Mouse (Mus musculus) kidney, adult 2 months (tissue): ENCODE results near the gene Mcf2l. TPM values are rescaled to one million over a fixed set of nuclear protein-coding genes. Genes with fewer than 3 reads are reported as not detected.

Source experiments
- DNase-seq: peaks from one replicate; pipeline ENCODE4 v3.0.0; 2021
- H3K27ac ChIP-seq: fragments of 200-500 bp; 2 replicates; pipeline ENCODE4 v1.5.1; 2012; ENCODE audit warnings: low read depth, low read length, control low read depth, inconsistent platforms; ENCODE audit not compliant: insufficient read depth
- H3K27me3 ChIP-seq: fragments of 200-500 bp; replicated peaks from 2 replicates; pipeline ENCODE4 v1.6.1; 2012; ENCODE audit warnings: mild to moderate bottlenecking, moderate library complexity, low read length, inconsistent platforms; ENCODE audit not compliant: control insufficient read depth, insufficient read depth
- H3K36me3 ChIP-seq: fragments of 200-500 bp; 2 replicates; pipeline ENCODE4 v1.6.1; 2012; ENCODE audit warnings: mild to moderate bottlenecking, moderate library complexity, low read length, inconsistent platforms; ENCODE audit not compliant: control insufficient read depth, insufficient read depth
- H3K4me1 ChIP-seq: fragments of 200-500 bp; 2 replicates; pipeline ENCODE4 v1.6.1; 2011; ENCODE audit warnings: low read length; ENCODE audit not compliant: control insufficient read depth, insufficient read depth
- H3K4me3 ChIP-seq: fragments of 200-500 bp; 2 replicates; pipeline ENCODE4 v1.5.1; 2011; ENCODE audit warnings: mild to moderate bottlenecking, low read depth, low read length, control low read depth; ENCODE audit not compliant: insufficient read depth
- CTCF ChIP-seq: fragments of 200-500 bp; conservative IDR thresholded peaks from 2 replicates; pipeline ENCODE4 v1.5.1; 2011; ENCODE audit warnings: low read depth, mild to moderate bottlenecking, control low read depth, low read length, moderate library complexity, mixed read lengths; ENCODE audit not compliant: insufficient read depth, insufficient read length
- POLR2A ChIP-seq: fragments of 200-500 bp; IDR thresholded peaks from one replicate; pipeline ENCODE4 v1.6.1; 2011; ENCODE audit warnings: low read depth, low read length, control low read depth
- WGBS: fragments of 180-500 bp; shearing (Covaris S2); methylation state at CpG from one replicate; pipeline ENCODE4 v1.1.7; 2018; 5-methylcytosine and 5-hydroxymethylcytosine counted together
- polyA plus RNA-seq: library from polyadenylated mRNA; depleted of rRNA; stranded (reverse); fragments of >200 nt; gene quantifications from 2 replicates; pipeline ENCODE4 v1.2.3, GENCODE M21; 2012

Mcf2l gene
- polyA plus RNA-seq, 1 experiment, result 15.1 TPM

DNA sequence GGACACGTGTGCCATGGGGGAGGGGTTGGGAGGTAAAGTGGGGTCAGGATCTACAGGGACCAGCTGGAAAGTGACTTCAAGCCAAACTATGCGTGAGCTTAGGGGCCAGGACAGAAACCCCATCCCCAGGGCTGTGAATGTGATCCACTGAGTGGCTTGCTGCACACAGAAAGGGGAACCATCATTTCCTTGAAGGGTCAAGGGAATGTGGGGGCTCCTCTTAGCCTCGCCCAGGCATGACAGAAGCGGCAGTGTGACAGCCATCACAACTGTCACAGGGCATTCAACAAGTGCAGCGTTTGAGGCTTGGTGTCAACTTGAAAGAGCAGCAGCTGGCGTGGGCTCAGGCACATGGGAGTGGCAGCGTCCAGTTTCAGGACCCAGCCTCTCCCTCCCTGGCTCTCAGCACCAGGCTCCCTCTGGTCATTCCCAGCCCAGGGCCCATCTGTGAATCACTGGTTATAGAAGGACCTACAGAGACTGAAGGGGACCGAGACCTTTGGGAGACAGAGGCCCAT is 81.8 kb downstream of the Mcf2l start:
- WGBS, result 83% methylated on average over 8 of the region's 8 CpGs
- no peak for DNase-seq
- Histone ChIP-seq H3K36me3 (no peaks in the 10 kb centered on the region), H3K27ac (no peak overlapping the region), H3K4me1 (peaks cover 6% of the 10 kb centered on the region; the same call in 1 of the 2 replicates), H3K4me3 (no peak overlapping the region), H3K27me3 (no peaks in the 10 kb centered on the region)
- TF ChIP-seq POLR2A, result no peak
- no peak for TF ChIP-seq CTCF

DNA sequence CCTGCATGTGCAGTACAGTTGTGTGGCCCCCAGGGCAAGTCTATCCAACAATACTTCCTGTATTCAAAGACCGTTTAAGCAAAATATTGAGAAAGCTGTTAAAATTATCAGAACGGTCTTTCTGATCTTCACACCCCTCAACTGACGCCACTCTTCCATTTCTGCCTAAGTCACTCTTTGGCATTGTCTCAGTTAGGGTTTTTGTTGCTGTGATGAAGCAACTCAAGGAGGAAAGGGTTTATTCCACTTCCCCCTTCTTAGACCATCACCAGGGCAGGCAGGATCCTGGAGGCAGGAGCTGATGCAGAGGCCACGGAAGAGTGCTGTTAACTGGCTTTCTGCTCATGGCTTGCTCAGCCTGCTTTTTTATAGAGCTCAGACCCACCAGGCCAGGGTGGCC is 82.3 kb downstream of the Mcf2l start:
- Histone ChIP-seq H3K4me1 (peaks cover 9% of the 10 kb centered on the region; the same call in 1 of the 2 replicates), H3K27ac (no peak overlapping the region), H3K36me3 (no peaks in the 10 kb centered on the region), H3K4me3 (no peak overlapping the region), H3K27me3 (no peaks in the 10 kb centered on the region)
- DNase-seq, result no peak
- no peak for TF ChIP-seq CTCF
- TF ChIP-seq POLR2A, result no peak
- 82% methylated on average over 4 of the region's 4 CpGs for WGBS

DNA sequence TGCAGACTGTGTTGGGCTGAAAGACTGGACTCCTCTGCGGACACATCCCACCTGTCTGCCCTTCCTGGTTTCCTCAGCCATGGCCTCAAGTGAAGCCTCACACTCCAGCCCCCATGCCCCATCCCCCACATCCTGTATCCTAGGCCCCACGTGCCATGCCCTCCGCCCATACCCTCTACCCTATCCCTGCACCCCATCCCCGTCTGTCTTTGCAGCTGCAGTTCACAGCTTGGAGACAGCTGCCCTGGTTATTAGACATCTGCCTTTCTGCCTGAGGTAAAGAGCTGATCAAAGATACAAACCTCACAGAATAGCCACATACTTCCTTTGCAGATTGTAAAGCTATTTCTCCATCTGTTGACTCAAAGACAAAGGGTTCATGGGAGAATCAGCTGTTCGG is 83.3 kb downstream of the Mcf2l start:
- Histone ChIP-seq H3K27me3 (no peaks in the 10 kb centered on the region), H3K4me3 (no peak overlapping the region), H3K4me1 (peaks cover 9% of the 10 kb centered on the region; the same call in 1 of the 2 replicates), H3K36me3 (no peaks in the 10 kb centered on the region), H3K27ac (no peak overlapping the region)
- TF ChIP-seq CTCF, result no peak
- no peak for TF ChIP-seq POLR2A
- WGBS, result 71% methylated on average over 5 of the region's 5 CpGs
- DNase-seq, result no peak

DNA sequence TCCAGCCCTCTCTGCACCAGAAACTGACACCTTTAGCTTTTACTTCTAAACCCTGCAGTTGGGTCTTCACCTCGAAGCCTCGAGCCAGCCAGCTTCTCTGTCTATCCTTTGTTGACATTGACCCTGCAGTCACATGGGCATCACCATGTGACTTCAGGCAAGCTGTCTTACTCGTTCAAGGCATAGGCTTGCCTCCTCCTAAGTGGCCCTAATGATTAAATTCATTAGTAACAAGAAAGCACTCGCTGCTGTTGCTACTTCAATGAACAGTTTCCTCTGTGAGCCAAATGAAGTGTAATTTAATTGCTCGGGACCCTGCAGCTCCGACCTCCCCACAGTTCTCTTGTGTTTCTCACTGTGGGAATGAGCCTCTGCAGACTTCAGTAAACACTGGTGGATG is 83.8 kb downstream of the Mcf2l start:
- 28% methylated on average over 6 of the region's 6 CpGs for WGBS
- TF ChIP-seq CTCF, result no peak
- no peak for TF ChIP-seq POLR2A
- no peaks in the 10 kb centered on the region for H3K36me3 ChIP-seq
- H3K27ac ChIP-seq, result no peak overlapping the region
- H3K4me3 ChIP-seq, result no peak overlapping the region
- H3K27me3 ChIP-seq, result no peaks in the 10 kb centered on the region
- no peak for DNase-seq
- peaks cover 9% of the 10 kb centered on the region; the same call in 1 of the 2 replicates for H3K4me1 ChIP-seq

DNA sequence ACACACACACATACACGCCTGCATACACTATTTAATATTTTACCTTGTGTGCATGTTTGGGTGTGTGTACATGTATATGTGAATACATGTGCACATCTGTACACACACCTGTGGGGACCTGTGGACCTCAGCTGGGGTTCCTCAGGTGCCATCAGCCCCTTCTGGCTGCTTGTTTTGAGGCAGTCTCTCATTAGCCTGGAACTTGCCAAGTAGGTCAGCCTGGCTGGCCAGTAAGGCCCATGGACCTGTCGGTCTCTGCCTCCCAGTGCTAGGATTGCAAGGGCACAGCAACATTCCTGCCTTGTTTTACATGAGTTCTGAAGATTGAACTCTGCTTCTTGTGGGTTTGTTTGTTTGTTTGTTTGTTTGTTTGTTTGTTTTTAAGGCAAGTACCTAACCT is 87.0 kb downstream of the Mcf2l start:
- peak; percentile 34 for DNase-seq
- 65% methylated on average over 2 of the region's 2 CpGs for WGBS
- Histone ChIP-seq H3K4me1 (peaks cover 9% of the 10 kb centered on the region; the same call in 1 of the 2 replicates), H3K36me3 (no peaks in the 10 kb centered on the region), H3K27me3 (no peaks in the 10 kb centered on the region), H3K27ac (no peak overlapping the region), H3K4me3 (no peak overlapping the region)
- TF ChIP-seq CTCF, result no peak
- no peak for TF ChIP-seq POLR2A

DNA sequence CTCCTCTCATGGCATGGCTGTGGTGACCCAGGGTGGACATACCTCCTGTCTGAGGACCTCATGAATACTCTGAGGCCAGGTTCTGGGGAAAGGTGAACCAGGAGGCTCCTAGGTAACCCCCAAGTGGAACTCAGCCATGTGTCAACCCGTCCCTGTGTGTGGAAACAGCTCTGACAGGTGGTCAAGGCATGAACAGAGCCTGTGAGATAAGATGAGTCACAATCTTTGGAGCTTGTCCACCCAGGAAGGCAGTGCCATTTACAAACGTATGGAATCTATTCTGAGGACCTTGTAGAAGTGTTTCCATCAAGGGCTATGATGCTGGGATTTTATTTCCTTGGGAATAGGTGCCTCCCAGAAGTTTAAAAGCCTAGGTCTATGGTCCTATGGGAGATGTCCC is 87.6 kb downstream of the Mcf2l start:
- no peak for DNase-seq
- WGBS, result 64% methylated on average over 2 of the region's 2 CpGs
- Histone ChIP-seq H3K27ac (no peak overlapping the region), H3K4me1 (peaks cover 9% of the 10 kb centered on the region; the same call in 1 of the 2 replicates), H3K27me3 (no peaks in the 10 kb centered on the region), H3K36me3 (no peaks in the 10 kb centered on the region), H3K4me3 (no peak overlapping the region)
- TF ChIP-seq CTCF (no peak), POLR2A (no peak)

DNA sequence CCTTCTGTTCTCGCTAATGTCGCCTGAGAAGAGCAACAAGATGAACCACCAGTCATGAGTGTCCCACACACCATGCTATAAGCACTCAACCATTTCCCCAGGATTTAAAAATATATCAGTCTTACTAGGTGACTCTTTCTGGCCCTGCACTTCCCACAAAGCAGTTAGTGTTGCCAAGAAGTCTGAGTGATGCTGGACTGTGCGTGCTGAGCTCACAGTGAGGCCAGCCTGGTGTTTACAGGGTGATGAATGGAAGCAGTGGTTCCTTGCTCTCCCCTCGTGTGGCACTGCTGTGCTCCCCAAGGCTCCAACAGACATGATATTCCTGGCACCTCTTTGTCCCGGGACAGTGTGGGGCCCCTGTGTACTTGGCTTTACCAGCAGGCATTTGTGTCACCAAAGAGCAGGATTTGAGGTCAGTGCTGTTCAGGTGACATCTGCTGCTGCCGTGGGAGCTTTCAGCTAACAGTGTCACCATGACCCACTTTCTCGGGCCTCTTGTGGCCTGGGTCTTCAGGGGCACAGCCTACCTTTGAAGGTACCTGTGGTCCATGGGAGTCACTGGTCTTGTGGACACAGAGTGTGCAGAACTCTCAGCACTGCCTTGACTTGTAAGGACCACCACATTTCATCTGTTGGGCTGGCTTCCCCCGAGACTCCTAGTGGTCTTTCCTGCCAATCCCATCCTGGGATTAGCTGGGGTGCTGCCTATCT is 88.4 kb downstream of the Mcf2l start:
- DNase-seq, result no peak
- 76% methylated on average over 8 of the region's 8 CpGs for WGBS

More for the DNA sequence above, 88.4 kb downstream of the Mcf2l start:
- no peaks in the 10 kb centered on the region for H3K36me3 ChIP-seq
- TF ChIP-seq CTCF, result no peak
- no peak for TF ChIP-seq POLR2A
- H3K4me1 ChIP-seq, result peaks cover 9% of the 10 kb centered on the region; the same call in 1 of the 2 replicates
- H3K27me3 ChIP-seq, result no peaks in the 10 kb centered on the region
- H3K4me3 ChIP-seq, result no peak overlapping the region
- no peak overlapping the region for H3K27ac ChIP-seq
